Mouse (Mus musculus): ENCODE data around the gene Lrrc56. TPM values are rescaled to one million over a fixed set of nuclear protein-coding genes. Genes with fewer than 3 reads are reported as not detected.

Lrrc56 gene
- total RNA-seq (2021) = 1 to 10 TPM; 4.3 to 4.5 TPM
- long read RNA-seq, partial matches to known transcripts = 0 of 8 reads
- long read RNA-seq, other reads (novel, unspliced or antisense) = 8 of 8 reads

DNA sequence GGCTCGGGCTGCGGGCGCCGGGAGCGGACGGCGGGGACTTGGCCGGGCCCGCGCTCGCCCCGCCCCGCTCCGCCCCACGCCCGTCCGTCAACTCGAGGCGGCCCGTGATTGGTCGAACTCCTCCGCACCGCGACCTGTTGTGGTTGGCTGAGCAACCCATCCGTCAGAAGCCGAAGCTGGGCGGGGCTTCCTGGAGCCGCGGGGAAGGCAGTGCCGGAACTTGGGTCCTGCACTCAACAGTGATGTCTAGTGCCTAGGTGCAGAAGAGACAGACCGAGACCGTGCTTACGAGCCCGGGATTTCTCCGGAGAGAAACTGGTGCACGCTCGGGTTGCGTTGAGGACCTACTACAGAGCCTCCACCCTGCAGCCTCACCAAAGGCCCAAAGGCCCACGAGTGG, at the start of gene Lrrc56, which contains the start of gene Hras:
TSS of gene Lrrc56 (plus strand) at position 210 of the 400 bp plus-strand sequence.
TSS of gene Hras (minus strand) at position 58 of the 400 bp plus-strand sequence.
- peak; percentile 95 to 98 for DNase-seq (ENCODE audit: low spot score in 2 of 2)

DNA sequence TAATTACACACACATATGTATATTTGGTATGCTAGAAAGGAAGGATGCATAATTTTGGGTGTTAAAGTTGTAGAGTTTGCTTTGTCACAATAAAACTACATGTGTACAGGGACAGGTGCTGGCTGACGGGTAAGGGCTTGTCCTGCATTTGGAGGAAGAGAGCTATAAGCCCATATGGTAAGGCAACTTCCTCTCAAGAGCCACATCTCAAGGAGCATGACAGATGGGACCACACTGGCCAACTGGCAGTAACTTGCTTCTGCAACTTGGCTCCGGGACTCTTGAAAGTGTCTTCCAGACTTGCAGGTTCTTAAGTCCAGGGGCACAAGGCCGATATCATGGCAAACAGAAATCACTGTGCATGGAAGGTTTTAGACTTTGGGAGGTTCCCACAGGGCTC, 49.3 kb upstream of the Lrrc56 start:
- DNase-seq (ENCODE audit: low spot score in 2 of 2) = no peak

DNA sequence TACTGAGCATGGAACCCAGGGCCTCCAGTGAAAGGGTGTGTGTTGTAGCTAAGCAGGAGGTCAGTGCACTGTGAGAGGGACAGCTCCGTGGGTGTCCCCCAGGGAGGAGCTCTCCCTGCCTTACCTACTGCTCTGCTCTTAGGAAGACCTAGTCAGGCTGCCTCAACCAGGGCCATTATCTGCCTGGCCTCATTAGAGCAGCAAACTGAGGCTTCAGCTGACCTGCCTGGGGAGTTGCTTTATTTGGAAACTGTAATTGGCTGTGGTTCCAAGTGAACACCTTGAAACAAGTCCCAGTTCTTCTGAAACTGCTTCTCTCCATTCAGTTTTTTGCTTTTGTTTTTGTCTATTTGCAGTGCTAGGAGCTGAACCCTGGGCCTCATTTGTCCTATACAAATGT, 48.6 kb upstream of the Lrrc56 start:
- no peak for DNase-seq (ENCODE audit: low spot score in 2 of 2)

DNA sequence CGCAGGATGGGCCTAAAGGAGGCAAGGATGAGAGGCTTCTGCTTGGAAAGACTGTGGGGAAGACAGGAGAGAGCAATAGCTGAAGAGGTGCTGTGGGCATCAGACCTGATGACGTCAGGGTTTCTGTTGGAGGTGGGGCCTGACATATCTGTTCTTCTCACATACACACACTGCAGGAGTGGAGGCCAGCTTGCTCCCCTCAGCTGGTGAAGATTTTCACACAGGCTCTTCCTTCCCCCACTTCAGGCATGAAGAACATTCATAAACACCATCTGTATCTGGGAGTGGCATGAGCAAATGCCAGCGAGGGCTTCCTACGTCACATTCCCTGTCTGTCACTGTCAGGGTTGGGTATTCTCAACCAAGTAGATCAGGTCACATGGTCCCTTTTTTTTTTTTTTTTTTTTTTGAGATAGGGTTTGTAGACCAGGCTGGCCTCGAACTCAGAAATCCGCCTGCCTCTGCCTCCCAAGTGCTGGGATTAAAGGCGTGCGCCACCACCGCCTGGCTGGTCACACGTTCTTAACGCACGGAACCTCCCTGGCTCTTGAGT, 47.8 kb upstream of the Lrrc56 start:
- peak in 1 of 2 experiments; percentile 33 for DNase-seq (ENCODE audit: low spot score in 2 of 2)

DNA sequence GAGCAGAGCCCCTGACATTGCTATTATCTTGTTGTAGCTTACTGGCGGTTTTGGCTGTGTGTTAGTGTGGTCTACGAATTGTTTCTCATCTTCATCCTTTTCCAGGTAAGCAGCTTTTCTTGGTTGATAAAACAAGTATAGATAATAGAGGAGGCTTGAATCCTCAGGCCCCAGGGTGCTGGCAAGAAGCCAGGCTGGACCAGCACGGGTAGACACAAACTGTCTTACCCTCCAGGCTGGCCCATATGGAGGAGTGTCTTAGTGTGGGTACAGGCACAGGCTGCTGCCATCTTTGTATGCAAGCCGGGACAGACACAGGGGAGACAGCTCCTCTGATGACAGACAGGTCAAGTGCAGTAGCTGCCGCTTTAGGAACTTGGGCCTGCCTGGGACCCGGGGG, 46.9 kb upstream of the Lrrc56 start:
- DNase-seq (ENCODE audit: low spot score in 2 of 2) = no peak

DNA sequence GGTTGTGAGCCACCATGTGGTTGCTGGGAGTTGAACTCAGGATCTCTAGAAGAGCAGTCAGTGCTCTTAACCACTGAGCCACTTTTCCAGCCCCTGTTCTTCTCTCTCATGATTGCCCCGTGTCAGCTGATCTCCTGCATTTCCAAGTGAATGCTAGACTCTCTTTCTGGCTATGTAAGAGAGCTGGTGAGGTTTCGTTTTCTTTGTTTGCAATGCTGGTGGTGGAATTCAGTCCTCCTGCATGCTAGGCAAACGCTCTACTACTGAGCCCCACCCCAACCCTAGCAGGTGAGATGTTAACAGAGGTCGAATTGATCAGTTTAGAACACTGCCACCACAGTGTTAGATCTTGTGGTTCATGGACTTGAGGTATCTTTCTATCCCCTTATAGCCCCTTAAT, 45.3 kb upstream of the Lrrc56 start:
- DNase-seq (ENCODE audit: low spot score in 2 of 2) = no peak

DNA sequence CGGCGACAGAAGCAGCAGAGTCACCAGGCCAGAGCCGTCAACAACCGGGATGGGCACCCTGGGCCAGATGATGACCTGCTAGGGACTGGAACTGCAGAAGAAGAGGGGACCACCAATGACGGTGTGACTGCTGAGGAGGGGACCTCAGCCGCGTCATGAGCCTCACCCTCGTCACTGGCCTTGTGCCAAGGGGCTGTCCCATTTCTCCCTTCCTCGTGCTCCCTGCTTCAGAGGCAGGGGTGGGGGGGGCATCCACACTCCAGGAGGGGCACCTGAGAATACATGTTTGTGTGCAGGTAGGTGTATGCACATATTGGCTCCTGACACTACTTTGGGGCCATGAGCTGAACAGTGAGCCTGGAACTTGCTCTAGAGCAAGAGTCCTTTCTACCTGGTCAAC, 38.6 kb upstream of the Lrrc56 start:
- no peak for DNase-seq (ENCODE audit: low spot score in 2 of 2)

DNA sequence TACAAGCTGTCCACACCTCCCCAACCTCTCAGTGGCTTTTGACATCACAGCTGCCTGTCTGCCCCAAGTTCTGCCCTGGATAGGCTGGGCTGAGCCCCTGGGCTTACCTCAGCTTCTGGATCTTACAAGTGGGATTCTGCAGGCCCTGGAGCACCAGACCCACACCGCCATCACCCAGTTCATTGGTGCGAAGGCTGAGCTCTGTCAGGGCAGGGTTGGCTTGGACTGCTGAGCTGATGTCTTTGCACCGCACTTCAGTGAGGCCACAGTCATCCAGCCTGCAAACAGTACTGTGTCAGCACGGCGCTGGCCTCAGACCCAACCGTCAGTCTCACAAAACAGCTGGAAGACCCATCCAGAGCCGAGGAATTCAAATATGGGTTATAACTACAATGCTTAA, 29.6 kb upstream of the Lrrc56 start:
- no peak for DNase-seq (ENCODE audit: low spot score in 2 of 2)

DNA sequence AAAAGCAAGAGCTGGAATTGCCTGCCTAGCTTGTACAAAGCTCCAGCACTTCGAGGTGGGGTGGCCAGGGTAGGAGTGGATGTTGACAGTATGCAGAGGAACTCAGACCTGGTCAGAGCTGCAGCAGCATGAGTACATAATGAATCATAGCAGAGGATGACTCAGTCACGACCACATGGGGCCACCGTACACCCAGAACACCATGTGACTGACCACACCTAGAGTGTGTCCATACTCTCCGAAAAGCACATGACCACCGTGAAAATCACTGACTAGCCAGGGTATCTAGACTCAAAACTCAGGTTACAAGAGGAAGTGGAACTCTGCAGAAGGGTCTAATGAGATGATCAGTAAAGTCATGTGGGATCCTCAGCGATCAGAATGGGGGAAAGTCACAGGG, 29.1 kb upstream of the Lrrc56 start:
- DNase-seq (ENCODE audit: low spot score in 2 of 2) = no peak

DNA sequence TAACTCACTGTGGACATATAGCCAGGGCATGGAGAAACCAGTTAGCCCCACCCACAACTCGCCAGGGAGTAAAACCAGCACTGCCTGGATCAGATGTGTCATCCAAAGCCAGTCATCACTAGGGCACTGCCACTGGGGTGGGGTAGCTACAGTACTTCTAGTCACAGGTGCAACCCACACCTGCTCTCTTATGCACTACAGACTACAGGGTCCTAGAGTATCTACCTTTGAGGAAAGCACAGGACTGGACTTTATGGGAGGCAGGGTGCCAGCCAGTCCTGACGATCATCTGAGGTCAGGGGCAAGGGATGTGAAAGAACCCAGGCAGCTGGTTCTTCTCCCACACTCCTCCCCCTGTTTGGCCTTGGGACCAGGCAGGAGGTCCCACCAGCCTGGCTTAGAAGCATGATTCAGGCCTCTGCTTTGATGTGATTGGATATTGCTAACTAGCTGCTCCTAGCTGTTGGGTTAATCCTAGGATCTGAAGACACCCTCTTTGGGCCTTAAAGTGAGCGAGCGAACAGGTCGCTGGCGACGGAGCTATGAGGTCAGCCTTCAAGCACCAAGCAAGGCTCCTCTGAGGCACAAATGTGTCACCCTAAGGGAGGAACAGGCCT, 25.9 kb upstream of the Lrrc56 start:
- no peak for DNase-seq (ENCODE audit: low spot score in 2 of 2)

DNA sequence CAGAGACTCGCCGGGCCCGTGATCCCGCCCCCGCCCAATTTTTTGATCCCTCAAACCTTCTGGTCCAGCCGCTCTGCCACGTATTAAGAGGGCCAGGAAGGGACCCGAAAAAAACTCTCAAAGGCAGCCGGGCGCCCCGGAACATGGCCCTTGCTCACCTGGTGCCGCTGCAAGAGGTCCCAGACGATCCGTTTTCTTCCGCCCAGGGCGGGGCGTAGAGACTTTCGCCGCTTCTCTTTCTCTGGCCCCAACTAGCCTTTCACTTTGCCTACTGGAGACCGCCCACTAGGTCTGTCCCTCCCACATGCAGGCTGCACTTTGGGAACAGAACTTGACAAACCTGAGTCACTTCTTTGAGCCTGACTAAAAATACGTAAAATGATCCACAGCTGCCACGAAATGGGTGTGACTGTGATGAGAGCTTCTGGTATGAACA, 25.4 kb upstream of the Lrrc56 start:
- DNase-seq (ENCODE audit: low spot score in 2 of 2) = peak in 1 of 2 experiments; percentile 56

DNA sequence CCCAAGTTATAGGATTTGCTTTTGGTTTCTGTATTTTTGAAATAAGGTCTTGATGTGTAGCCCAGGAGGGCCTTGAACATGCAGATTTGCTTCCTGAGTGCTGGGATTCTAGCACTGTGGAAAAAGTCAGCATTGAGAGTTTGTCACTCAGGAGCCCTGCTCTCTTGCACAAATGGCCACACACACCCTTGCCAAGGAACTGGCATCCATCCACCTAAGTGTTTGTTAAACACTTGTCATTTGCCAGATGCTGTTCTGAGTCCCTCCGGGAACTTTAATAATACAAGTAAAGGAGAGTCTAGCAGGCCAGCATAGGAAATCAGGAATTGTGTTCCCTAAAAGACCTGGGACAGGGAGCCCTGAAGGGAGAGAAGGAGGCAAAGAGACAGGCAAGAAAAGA, 24.7 kb upstream of the Lrrc56 start:
- no peak for DNase-seq (ENCODE audit: low spot score in 2 of 2)

DNA sequence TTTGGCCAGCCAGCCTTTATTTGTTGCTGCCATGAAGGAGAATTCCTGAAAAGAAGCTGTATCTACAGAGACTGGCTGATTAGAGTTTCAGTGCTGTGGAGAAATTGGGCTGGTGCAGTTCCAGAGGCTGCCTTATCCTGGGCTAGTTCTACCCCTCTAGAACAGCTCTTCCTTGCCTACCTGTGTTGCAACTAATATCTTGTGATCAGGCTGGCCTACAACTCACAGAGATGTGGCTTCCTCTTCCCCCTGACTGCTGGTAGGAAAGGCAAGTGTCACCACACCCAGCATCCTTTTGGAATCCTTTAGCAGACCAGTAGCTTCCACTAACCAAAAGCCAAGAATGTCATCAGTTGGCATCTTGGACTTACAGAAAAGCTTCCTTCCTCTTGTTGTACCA, 24.1 kb upstream of the Lrrc56 start:
- DNase-seq (ENCODE audit: low spot score in 2 of 2) = no peak

DNA sequence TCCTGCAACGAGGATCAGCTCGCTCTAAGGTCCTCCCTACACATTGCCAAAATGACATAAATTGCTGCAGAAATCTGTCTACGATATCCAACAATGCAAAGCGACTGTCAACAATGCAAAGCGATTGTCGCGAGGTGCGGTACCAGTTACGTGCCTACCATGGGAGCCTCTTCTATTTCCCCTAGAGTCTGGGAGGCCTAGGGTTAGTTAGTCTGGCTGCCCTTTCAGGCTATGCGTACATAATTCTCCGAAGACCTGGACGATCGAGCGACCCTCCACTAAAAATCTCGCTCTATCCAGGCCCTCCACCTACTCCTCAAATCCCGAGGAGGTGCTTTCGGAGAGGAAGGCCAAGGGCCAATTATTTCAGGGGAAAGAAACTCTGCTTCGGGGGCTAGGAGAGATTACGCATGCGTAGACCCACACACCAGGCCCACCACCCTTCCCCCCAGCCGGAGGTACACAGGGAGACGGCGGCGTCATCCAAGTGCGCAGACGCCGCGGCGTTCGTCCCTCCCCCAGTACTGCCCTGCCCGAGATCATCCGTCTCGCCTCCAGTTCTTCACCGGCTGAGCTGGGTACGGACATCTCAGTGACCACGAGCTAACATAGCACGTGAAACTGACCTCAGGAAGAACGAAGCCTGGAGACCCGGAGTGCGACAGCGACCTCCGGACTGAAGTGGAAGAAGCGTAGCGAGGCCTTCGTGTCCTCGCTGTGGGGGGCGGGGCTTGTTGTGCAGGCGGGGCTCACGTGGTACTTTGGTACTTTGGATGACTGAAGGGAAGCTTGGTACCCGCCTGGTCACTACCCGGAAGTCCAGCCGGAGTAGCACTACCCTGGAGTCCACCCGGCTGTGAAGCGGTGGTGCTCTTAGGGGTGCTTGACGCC, 21.6 kb upstream of the Lrrc56 start, which contains the start of gene Rnh1:
TSS of gene Rnh1 (minus strand) at position 742 of the 891 bp plus-strand sequence.
- DNase-seq (ENCODE audit: low spot score in 2 of 2) = peak; percentile 91 to 96

DNA sequence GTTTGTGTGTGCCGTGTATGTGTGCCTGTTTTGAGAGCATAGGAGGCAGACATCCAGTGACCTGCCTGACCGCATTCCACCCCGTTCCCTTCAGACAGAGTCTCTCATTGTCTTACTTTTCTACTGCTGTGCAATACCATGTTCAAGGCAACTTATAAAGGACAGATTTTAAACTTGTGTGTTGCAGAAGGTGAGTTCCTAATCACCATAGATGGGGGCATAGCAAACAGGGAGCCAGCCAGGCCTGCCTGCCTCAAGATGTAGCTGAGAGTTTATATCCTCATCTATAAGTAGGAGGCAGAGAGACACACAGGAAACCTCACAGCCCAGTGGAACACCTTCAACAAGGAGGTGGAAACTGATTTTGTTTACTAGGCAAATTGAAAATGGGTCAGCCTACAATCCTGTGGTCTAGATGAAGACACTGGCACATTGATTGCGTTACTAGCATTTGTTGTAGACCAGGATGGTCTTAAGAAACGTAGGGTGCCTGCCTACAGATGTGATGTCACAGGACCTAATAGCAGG, 20.6 kb upstream of the Lrrc56 start:
- DNase-seq (ENCODE audit: low spot score in 2 of 2) = no peak

DNA sequence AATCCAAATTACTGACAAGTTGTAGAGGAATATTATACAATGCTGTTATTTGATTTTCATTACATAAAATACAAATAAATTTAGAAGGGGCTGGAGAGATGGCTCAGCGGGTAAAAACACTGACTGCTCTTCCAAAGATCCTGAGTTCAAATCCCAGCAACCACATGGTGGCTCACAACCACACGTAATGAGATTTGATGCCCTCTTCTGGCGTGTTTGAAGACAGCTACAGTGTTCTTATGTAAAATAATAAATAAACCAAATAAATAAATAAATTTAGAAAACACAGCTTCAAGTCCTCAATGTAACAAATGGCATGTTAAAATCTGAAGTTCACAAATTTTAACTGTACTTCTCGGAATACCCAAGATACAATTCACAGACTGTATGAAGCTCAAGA, 18.9 kb upstream of the Lrrc56 start:
- no peak for DNase-seq (ENCODE audit: low spot score in 2 of 2)

DNA sequence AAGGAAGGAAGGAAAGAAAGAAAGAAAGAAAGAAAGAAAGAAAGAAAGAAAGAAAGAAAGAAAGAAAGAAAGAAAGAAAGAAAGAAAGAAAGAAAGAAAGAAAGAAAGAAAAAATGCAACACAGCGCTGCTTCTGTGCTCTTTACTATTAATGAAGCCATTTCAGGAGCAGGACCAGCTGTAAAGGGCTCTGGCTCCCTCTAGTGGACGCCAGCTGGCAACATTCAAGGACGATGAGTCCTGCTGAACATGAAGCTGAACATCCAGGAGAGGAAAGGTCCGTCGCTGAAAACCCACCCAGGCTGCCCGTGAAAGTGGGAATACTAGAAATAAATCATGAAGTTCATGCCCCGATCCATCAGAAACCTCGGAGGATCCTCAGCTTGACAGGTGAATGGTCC, 17.8 kb upstream of the Lrrc56 start:
- DNase-seq (ENCODE audit: low spot score in 2 of 2) = peak; percentile 67 to 95

DNA sequence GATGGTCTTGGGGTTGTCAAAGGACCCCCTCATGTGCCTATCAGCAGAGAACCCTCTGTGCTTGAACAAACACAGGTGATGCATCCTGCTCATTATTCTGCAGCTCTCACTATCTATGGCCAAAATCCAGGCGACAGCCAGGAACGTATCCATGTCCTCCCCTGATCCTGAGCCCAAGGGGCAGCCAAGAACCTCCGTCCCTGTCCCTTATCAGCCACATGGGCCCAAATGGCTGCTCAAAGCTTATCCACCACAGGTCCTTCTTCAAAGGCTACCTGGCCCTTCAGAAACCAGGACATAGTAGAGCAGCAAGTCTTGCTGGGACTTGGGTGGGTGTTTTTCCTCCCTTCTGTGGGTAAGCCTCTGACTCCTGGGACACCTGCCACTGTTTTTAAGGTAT, 5.8 kb upstream of the Lrrc56 start:
- DNase-seq (ENCODE audit: low spot score in 2 of 2) = no peak

DNA sequence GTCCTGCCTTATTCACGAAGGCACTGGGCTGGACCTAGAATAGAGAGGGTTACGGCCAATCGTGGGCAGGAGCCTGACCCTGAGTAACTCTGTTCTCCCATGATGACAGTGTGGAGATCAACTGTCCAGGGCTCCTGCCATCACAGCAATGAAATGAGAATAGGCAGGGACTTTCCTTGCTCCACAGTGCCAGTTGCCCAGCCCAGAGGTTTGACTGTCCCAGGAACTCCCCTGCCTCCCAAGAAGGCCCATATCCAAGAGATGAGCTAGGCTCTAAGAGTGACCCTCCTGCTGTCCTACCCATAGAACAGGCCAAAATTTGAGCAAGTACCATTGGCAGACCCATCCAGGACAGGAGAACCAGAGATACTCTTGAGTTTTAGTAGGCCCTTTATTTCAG, 5.2 kb upstream of the Lrrc56 start:
- DNase-seq (ENCODE audit: low spot score in 2 of 2) = no peak

DNA sequence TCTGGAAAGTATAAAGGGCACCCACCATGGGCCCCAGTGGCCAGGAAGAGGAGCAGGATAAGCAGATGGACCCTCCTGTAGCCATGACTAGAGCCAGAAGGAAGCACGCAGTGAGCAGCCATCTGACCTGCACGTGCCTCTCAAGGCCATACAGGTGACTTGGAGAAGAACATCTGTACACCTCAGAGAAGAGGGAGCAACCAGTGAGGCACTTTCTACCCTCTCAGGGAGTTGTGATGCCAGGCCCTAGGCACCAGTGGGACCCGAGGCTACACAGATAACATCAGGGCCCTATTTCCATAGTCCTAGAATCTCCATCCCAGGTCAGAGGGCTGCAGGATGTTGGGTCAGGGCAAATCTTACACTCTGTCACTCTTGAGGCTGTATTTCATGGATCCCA, 3.7 kb upstream of the Lrrc56 start:
- DNase-seq (ENCODE audit: low spot score in 2 of 2) = no peak

DNA sequence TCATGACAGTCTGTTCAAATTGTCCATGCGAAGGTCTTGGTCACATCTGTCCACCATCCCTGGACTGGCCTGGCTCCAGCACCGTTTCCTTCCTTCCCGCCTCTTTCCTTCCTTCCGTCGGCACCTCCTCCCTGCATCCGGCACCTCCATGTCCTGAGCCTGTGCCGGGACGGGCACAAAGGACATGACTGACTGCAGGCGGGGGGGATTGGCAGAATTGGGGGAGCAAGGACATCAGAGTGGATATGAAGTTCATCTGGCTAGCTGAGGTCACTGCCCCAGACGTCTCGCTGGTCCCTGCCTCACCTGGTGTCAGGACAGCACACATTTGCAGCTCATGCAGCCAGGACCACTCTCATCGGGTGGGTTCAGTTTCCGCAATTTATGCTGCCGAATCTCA, 2.9 kb upstream of the Lrrc56 start:
- DNase-seq (ENCODE audit: low spot score in 2 of 2) = no peak
